Mouse (Mus musculus) left cerebral cortex, postnatal 14 days (tissue): ENCODE measurements around the gene Zc3h12c. TPM values are rescaled to one million over a fixed set of nuclear protein-coding genes. Genes with fewer than 3 reads are reported as not detected.
"Not testable (repeated sequence)": the region's sequence is repeated elsewhere in the genome, so short reads cannot be mapped to it uniquely, and the experiment has no call there.

Experiments used
- DNase-seq, 2 experiments: peaks; one replicate each; pipeline ENCODE4 v3.0.0; 2021 to 2022; ENCODE audit warnings: low spot score in 2 of 2, mixed read lengths in 1 of 2
- intact Hi-C: fragments of 180-260 bp; cut with DNase I; formaldehyde crosslinking; loops from one replicate; pipeline ENCODE4 v1.15.1; 2025
- total RNA-seq, 2 experiments: library from RNA; stranded (reverse); gene quantifications; 2 replicates each; pipeline ENCODE4 v1.2.3; 2021

Zc3h12c gene
- total RNA-seq, 2 experiments from 2014 or later = 10.7 to 10.9 TPM

DNA sequence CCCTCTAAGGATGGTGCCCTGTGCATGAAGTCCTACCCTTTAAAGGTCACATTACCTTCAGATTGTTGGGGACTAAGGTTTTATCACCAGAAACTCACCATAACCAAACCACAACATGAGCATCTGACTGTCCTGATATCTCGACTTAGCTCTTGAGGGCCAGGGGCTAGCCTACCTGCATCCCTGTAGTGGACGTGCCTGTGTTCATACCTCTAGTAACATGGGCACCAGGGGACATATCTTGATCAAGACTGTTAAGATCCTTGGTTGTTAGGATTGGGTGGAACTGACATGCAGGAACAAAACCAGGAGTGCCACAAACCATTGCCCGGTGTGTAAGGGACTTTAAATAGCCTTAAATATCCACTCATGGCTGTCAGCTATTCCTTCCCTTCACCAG, 61.2 kb downstream of the Zc3h12c start:
- intact Hi-C loops = no loop called here
- DNase-seq = no peak

DNA sequence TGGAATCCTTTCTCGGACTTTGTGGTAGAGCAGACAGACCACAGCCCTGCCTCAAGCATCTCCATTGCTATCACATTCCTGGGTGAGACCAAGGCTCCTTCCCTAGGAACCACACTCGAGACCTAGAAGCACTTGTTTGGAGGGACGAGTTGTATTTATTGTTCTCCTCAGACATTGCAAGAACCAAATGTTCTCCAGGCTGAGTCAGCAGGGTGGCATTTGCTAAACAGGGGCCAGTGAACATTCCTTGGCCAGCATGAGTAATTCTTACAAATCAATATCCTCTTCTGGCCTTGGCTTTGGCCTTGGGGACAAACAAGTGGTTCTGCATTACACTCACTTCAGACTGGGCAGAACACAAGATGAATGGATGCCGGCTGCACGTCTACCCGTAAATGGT, 62.9 kb downstream of the Zc3h12c start:
- intact Hi-C loops = no loop called here
- no peak for DNase-seq

DNA sequence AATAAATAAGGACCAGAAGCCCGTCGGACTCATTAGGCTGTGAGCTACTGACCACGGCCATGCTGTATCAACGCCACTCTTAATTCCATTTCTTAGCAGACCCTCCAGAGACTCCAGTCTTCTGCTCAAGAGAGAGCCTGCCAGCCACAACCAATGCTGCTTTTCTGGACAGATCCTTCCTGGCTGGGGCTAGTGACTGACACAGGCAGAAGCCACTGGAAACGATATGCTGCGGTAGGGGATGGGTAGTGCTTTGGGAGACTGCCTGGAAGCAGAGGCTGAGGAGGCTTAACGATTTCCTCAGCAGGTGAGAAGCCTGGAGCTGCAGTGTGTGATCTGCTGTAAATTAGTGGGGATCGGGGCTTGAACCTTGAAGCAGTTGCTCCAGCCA, 64.2 kb downstream of the Zc3h12c start:
- DNase-seq = no peak
- intact Hi-C loops = no loop called here

- intact Hi-C loops = no loop called here
- no peak for DNase-seq
Observed at GRCm38 (mm10) chr9:52103448-52104224, 64.7 kb downstream of the Zc3h12c start.

GRCm38 (mm10) chr9:52102060-52102844, 66.1 kb downstream of the Zc3h12c start:
- peak in 1 of 2 experiments; percentile 25 for DNase-seq
- intact Hi-C loops = no loop called here

GRCm38 (mm10) chr9:52100426-52100825, 67.9 kb downstream of the Zc3h12c start:
- no peak for DNase-seq
- intact Hi-C loops = no loop called here

DNA sequence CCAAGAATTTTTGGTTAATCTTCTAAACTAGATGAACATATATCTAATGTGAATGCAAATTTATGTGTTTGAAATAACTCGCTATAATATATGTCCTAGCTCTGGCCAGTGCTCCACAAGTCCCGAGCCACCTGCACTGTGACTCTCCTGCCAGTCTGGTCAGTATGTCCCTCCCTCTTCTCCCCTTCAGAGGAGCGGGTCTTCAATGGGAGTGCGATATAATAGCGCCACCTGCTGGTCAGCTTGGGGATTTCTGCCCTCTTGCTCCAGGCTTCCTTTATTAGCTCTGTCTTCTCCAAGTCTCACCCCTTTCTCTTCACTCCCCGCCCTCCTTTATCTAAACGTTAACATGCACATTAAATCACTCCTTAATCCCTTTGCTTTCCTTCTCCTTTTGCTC, 69.8 kb downstream of the Zc3h12c start:
- peak; percentile 81 to 84 for DNase-seq
- intact Hi-C loops = loop anchor here (5.0 kb wide), 2 partner anchors 106 to 121 kb away; no protein-coding TSS in a partner anchor

GRCm38 (mm10) chr9:52097386-52097785, 71.0 kb downstream of the Zc3h12c start:
- intact Hi-C loops = loop anchor here (5.0 kb wide), 2 partner anchors 105 to 120 kb away; no protein-coding TSS in a partner anchor
- no peak for DNase-seq

DNA sequence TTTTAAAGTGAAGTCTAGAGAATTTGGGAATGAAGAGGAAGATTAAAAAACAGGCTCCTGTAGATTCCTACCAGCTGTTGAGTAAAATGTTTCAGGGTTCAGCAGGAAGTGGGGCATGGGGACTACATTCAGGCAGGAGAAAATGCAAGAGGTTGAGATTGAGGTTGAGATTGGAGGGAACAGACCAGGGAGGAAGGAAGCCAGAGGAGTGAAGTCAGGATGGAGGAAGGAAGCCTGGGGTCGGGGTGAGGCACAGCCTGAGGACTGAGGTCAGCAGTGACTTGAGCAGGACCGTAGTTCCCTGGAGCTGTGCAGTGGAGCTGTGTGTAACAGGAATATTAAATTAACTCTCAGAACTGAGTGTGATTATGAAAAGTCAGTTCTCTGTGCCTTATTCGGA, 72.7 kb downstream of the Zc3h12c start:
- DNase-seq = no peak
- intact Hi-C loops = loop anchor here (5.0 kb wide), 2 partner anchors 103 to 118 kb away; no protein-coding TSS in a partner anchor

DNA sequence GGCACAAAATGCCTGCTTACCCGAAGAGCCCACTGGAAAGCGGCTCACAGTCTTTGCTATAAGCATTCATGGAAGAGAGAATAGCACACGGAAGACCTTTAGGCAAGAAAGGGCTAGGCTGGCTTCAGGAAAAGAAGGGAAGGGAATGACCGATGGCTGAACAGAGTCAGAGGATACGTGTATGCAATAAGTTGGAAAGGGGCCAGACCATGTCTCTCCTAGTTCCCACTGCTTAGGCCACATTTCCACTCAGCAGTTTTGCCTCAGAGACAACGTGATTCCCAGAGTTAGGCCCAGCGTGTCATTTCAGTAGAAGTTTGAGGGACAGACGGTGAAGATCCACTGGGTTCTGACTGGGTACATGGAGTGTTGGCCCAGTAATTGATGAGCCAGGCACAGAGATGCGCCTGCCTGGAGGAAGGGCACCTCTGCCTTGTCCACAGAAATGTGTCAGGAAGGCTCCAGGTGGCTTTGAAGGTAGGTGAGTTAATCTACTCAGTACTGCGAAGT, 73.8 kb downstream of the Zc3h12c start:
- intact Hi-C loops = no loop called here
- DNase-seq = no peak

GRCm38 (mm10) chr9:52094016-52094415, 74.4 kb downstream of the Zc3h12c start:
- no peak for DNase-seq
- intact Hi-C loops = no loop called here

DNA sequence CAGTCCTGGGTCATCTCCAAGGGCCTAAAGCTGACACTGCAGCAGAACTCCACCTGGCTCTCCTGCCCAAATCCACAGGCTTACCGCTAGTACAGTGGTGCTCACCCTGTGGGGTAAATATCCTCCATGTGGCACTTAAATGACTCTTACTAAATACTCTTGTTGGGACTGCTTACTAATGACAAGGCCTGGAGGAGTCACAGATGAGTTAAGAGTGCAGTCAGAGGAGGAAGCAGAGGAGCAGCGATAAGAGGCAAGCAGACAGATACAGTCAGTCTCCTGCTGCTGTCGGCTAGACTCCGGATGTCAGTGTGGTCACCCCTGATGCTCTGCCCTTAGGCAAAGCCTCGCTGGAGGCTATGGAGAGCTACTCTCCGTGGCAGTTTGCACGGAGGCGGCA, 75.3 kb downstream of the Zc3h12c start:
- intact Hi-C loops = no loop called here
- no peak for DNase-seq

DNA sequence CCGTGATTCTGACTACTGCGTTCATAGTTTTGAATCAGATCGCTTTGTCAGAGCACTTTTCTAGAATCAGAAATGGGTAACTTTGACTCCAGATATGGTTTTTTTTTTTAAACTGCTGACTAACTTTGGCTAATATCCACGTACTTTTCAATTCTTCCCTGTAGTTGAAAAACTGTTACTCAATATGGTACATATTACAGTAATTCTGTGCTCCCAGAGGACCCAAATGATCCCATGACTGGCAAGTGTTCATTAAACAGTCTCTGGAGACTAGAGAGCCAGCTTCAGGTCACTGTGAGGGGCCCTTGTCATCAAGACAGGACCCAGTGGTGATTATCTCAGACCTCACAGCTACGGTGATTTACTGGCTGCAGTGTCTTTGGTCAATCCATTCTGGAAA, 76.1 kb downstream of the Zc3h12c start:
- intact Hi-C loops = no loop called here
- DNase-seq = no peak

- intact Hi-C loops = no loop called here
- no peak for DNase-seq
Observed at GRCm38 (mm10) chr9:52091752-52092151, 76.6 kb downstream of the Zc3h12c start.

GRCm38 (mm10) chr9:52082414-52082813, 86.0 kb downstream of the Zc3h12c start:
- intact Hi-C loops = no loop called here
- DNase-seq = no peak

DNA sequence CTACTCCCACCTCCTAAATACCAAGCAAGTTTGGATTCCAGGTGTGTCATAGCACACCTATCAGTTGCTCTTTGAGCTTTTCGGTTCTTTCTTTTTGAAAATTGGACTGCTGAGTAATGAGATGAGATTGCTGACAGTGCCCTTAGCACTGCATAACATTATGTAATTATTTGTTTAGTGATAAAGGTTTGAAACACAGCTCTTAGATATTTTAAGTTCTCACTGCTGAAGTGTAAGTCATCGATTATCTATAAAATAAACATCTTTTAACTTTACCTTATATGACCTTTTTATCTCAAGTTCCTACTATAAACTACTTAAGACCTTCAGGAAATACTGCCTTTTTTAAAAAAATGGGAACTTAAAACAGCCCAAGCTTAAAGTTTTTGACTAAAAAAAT, 86.4 kb downstream of the Zc3h12c start:
- intact Hi-C loops = no loop called here
- DNase-seq = no peak

DNA sequence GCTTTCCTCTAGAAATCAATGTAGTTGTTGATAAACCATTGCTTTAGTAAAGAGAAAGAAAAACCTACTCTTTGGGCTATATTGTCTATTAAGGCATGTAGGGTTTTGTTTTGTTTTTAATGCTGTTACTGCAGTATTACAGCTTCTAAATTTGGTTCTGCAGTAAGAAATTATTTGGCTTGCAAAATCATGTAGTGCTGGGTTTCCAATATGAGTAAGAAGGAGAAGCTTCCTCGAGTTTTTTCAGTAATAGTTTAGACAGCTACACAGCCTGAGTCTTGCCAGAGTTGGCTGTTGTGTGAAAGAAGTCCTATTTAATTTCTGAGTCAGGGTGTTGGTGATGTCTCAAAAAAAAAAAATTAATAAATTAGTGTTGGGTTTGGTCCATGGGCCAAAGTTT, 90.7 kb downstream of the Zc3h12c start:
- intact Hi-C loops = no loop called here

DNA sequence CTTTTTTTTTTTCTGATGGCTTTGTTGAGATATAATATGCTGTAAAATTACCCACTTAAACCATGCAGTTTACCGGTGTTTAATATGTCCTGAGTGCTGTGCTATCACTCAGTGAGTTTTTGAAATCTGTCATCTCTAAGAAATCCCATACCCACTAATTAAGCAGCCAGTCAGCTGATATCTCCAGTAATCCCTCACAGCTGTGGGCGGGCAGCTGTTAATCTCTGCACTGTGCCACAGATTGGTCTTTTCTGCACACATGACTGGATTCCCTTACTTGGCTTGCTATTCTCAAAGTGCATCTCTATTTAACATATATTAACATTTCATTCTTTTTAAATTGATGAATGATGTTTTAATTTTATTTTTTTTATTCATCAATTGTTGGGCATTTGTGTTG, 92.3 kb downstream of the Zc3h12c start:
- DNase-seq = no peak
- intact Hi-C loops = no loop called here

More for the DNA sequence above, 90.7 kb downstream of the Zc3h12c start:
- no peak for DNase-seq

- no peak for DNase-seq
- intact Hi-C loops = loop anchor here (2.0 kb wide), 1 partner anchor 215 kb away; no protein-coding TSS in a partner anchor
Observed at GRCm38 (mm10) chr9:52072202-52072601, 96.2 kb downstream of the Zc3h12c start.

DNA sequence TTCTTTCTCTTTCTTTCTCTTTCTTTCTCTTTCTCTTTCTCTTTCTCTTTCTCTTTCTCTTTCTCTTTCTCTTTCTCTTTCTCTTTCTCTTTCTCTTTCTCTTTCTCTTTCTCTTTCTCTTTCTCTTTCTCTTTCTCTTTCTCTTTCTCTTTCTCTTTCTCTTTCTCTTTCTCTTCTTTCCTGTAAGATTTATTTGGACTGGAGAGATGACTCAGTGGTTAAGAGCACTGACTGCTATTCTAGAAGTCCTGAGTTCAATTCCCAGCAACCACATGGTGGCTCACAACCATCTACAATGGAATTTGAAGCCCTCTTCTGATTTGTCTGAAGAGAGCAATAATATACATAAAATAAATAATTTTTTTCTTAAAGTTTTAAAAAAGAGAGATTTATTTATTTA, 97.0 kb downstream of the Zc3h12c start:
- DNase-seq, intact Hi-C loops: not testable (repeated sequence)
